Mouse (Mus musculus) spleen, adult 12 weeks (tissue): ENCODE measurements around the gene Yars.

ENCODE experiments used
- DNase-seq: peaks from one replicate; pipeline ENCODE4 v3.0.0; 2022; ENCODE audit warnings: low spot score

Yars gene

DNA sequence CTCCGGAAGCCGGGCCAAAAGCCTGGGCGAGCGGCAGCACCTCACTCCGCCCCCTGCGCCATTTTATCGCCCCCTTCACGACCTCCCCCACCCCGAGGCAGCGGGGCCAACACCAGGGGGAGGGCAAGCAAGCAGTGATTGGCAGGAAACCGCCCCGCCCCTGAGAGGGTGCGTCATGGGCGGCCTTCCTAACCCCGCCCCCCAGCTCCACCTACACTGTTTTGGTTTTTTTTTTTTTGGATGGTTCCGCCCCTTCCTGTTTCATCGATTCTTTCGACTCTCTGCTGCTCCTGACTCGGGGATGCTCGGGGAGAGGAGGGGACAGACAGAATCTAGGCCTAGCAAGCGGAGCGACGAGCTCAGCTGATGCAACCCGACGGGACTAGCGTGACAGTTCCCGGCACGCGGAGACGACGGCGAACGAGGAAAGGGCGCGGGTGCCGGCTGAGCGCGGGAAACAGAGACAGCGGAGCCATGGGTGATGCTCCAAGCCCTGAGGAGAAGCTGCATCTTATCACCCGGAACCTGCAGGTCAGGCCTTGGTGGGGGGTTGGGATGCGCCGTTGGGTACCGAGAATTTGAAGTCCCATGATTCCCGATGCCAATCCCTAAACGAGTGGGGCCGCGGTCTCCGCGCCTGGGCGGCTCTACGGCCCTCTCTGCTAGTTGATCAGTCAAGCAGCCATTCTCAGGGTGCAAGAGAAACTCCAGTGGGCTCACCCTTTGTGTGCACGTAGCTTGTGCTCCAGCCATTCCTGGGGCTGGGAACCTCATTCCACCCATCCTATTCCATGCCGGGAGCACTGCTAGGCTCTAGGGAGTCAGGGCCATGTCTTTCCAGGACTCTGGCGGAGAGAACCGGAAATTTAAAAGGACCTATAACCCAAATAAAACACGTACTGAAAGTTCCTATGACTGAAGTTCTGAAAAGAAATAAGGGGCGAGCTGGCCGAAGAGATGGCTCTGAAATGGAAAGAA lies at the start of gene Yars, which contains the start of gene S100pbp:
TSS of gene Yars (plus strand) at position 219 of the 978 bp plus-strand sequence.
TSS of gene S100pbp (minus strand) at position 186 of the 978 bp plus-strand sequence.
- peak; percentile 92 for DNase-seq

DNA sequence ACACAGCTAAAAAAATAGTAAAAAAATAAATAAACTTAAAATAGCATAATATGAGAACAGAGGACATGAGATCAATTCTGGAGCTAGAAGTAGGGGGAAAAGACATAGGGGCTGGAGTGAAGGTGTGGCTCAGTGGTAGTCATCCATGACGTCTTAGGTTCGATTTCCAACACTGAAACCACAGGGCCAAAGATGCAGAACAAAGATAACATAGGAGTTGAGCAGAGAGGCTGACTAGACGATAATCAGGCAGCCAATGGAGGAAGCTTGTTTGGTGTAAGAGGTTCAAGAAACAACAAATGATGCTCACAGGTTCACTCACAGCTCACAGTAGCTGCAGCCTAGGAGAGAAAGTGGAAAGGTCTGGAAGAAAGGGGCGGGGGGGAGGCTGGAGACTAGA lies 48.8 kb upstream of the Yars start:
- no peak for DNase-seq

DNA sequence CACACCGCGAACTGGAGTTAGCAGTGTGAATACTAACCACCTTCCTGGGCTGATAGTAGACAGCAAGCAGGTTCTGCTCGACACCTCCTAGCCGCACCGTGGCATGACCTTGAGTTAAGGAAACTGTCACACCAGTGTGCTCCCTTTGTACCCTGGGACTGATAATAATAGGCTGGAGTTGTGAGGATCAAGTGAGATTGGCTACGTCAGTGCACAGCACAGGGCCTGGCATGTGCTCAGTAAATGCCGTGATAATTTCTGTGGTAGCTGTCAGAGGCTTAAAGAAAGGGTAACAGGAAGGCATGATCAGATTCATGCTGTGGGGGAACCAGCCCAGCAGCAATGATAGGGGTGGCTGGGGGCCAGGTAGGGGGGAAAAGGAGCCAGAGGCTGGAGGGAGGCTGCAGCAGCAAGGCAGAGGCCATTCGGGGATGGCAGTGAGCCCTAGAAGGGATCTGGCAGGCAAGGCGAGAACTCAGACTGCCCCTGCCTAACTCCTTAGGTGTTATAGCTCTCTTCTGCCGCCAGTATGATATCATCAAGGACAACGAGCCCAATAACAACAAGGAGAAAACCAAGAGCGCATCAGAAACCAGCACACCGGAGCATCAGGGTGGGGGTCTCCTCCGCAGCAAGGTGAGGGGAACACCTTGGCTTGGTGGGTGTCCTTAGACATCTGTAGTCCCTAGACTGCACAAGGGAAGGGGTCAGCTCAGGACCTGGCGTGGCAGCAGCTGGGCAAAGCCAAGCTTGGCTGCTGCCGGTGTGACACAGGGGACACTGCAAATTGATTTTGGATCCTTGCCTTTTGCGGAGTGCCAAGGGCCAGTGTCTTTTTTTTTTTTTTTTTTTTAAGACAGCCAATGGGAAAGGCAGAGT lies 47.8 kb upstream of the Yars start:
- no peak for DNase-seq

DNA sequence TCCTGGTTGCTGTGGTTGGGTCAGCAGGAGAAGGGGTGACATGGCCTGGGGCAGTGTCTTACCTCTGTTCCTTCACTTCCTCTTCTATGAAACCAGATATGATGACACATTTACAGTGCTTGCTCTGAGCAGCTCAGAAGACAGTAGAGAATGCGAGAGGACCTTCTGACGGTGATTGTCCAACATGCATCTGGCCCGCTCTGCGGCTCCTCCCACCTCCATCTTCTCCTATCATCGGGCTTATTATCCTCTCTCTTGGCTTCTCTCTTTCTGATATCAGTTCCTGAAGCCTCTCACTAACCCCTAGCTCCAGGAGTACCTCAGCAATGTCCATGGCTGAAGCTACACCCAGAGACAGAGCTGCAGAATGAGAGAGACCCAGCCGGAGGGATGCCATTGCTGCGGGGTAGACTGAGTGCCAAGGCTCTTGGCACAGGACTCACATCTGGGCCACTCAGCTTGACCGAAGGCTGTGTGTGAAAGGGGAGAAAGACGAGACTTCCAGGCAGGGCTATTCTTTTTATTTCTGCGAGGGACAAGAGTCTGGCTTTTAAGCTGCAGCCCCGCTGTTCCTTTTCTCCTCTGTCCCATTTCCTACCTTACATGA lies 47.0 kb upstream of the Yars start:
- DNase-seq, result no peak

DNA sequence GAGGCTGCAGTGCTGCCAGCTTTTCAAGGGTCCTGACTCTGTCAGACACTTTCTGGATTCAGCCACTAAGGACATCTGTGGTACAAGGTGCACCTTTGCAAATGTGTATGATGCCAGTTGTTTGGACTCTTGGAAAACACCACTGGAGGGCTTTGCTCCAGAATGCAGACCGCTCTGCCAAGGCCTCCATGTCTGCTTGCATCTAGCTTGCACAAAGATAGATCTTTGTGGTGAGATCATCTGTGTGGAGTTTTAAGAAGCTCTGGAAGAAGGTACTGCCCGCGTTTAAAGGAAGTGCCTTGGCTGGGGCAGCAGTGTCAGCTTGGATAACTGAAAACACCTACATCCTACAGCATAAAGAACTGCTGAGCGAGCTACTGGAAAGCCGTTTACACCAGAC lies 46.1 kb upstream of the Yars start:
- DNase-seq, result no peak

DNA sequence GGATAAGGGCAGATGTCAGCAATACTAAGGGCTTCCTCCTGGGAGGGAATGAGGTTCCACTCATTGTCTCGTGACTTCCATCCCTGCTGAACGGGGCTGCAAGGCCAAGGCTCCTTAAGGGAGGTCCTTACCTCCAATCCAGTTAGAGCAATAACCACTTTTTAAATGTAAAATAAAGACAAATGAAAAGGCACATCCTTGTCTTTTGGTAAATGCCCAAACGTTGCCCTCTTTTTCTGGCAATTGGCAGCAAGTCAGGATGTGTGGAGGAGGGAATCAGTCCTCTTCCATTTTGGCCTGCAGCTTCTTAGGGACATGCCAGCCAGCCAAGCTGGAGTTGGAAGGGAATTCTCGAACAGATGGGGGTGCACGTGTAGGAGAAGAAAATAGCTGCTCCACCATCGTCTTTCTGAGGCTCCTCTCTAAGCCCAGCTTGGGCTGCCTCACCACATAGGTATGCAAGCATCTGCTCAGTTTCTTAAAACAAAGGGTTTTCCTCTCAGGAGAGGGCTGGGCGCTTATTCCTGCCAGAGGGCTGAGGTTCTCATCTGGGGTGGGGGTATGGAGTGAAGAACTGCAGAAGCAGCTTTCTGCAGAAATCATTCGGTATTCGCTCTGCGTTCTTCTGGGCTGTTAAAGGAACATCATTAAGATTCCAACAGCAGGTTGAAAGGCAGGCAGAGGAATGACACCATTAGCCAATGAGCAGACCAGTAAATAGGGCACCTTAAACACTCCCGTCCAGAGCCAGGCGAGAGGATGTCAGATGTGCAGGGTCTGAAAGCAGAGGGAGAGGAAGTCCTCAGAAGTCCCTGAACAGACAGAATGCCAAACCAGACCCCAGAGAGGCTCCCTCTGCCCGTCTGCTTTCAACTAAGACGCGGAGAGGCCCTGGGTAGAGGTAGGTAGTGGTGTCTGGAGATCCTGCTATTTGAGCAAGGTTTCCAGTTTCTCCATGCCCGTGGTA lies 44.9 kb upstream of the Yars start:
- no peak for DNase-seq

DNA sequence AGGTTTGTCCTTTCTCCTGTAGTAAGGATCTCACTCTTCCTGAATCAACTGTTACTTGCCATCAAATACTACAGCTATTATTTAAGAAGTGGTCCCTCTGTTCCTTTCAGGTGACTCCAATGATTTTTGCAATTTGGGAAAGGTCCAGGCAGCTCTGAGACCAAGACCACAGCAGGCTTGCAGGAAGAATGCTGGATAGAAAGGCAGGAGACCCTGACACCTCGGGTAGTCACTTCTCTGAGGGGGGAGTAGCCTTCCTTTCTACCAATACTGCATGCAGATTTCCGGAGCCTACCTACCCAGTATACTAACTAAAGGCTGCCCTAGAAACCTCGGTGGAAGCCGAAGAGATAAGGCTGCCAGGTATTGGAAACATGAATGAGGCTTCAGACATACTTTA lies 44.1 kb upstream of the Yars start:
- DNase-seq, result no peak

DNA sequence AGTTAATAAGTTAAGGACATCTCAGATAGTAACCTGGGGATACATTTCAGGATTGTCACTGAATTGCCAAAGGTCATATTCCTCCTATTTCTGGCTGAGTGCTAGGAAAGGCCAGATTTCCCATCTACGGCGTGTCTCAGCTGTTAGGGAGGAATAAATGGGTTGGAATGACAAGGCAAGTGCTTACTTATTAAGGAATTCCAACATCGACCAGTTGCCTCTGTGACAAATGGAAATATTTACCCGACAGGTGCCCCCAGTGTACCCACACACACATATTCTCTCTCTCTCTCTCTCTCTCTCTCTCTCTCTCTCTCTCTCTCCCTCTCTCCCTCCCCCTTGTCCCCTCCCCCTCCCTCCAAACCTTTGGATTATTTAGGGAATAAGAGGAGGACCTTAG lies 43.6 kb upstream of the Yars start:
- DNase-seq, result no peak

DNA sequence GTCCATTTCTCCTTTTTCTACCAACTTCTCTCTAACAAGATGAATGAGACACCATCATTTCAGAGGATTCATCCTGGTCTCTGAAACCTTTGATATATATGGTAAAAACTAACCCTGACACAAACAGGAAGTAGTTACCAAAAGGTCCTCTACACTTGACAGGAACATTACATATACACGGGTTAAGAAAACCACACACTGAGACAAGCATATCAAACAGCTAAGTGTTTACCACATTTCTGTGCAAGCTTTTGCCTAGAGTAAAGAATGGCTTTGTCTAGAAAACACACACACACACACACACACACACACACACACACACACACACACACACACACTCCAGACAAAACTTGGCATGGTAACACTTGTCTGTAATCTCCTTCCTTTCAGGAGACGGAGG lies 43.2 kb upstream of the Yars start:
- no peak for DNase-seq

DNA sequence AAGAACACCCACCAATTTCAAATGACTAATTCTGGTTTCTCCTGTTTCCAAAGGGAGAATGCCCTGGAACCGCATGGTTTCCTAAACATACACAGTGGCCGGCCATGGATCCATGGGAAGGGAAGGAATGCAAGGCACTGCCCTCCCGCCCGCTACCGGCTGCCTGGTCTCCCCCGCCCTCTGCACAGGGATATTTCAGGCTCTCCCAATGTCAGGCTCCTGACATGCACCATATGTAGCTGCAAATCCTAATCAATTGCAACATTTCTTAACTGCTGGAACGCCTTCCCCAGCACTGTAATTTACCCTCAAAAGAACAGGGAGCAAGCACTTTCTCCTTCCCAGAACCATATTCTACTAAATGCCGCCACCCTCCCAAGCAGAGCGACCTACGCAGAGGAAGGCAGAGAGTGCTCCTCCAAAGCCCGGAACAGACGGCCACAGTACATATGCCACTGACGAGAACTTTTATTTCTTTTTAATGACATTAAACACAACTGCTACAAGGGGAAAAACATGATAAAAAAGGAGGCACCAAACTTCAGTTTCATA lies 41.9 kb upstream of the Yars start:
- no peak for DNase-seq

DNA sequence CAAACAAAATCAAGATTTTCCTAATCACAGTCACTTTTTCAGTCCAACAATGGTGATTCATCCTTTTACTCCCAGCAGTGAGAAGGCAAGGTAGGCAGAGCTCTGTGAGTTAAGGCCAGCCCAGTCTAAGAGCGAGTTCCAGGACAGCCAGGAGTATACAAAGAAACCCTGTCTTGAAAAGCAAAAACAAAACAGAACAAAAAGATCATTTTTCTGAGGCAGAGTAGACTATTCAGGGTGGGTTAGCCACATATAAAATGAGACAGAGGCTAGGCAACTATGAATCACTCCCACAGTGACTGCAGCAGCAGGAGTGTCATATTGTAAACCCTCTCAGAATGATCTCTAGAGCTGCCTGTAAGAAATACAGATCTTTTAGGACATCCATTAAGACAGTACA lies 40.2 kb upstream of the Yars start:
- no peak for DNase-seq

DNA sequence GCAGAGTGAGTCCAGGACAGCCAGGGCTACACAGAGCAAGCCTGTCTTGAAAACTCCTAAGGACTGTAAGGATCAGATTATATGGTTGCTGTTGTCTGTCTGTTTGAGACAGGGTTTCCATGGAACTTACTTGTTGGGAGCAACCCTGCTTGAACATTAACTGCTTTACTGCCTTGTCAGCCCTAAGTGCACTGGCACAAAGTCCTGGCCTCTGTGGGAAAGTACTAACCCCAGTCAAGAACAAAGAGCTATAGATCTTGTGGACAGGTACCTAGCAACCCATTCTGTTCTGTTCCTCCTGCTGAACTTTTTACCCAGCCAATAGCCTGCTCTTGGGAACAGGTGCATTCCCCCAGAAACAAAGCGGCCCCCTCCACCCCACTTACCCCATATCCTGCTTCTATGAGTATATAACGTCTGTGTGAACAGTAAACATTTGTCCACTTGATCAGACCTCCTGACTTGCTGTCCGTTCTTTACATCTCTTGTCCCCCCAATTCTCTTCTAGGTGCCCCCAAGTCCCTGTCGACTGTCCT lies 38.2 kb upstream of the Yars start:
- DNase-seq, result no peak

DNA sequence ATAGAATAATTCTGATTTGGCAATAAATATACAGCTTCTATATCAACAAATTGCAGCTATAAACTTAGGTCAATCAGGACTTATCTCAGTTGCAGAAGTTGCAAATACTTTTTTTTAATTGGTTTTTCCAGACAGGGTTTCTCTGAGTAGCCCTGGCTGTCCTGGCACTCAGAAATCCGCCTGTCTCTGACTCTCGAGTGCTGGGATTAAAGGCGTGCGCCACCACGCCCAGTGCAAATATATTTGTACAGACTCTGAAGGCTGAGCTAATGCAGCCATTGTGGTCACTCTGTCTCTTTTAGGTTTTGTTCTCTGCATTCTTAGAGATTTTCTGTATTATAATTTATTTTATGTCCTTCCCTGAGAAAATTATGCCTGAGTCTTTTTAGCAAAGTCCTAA lies 32.0 kb upstream of the Yars start:
- no peak for DNase-seq

DNA sequence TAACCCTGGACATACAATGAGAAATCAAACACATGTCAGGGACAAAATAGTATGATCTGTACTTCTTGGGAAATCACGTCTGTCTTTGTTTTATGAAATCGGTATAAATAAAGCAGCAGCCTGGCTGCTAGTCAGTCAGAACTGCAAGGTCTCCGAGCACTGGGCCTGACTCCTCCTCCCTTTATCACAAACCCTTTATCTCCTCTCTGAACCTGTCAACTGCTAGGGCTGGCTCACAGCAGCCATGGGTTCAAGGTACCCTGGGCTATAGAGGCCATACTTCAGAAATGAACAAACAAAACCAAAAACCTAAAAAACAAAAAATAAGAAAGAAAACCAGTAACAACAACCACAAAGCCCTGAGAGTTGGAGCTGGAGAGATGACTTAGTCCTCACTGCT lies 31.0 kb upstream of the Yars start:
- DNase-seq, result no peak

DNA sequence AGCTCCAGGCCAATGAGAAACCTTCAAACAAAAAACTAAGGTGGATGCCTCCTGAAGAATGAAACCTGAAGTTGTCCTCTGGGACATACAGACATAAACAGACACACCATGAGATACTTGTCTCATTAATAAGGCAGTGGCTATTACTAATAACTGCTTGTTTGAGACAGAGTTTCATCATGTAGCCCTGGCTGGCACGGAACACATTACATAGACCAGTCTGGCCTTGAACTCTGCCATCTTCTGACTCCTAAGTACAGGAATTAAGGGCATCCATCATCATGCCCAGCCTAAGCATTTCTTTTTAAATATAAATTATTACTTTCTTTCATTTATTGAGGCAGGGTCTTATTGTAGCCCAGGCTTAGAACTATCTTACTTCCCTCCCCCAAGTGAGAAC lies 28.5 kb upstream of the Yars start:
- no peak for DNase-seq

DNA sequence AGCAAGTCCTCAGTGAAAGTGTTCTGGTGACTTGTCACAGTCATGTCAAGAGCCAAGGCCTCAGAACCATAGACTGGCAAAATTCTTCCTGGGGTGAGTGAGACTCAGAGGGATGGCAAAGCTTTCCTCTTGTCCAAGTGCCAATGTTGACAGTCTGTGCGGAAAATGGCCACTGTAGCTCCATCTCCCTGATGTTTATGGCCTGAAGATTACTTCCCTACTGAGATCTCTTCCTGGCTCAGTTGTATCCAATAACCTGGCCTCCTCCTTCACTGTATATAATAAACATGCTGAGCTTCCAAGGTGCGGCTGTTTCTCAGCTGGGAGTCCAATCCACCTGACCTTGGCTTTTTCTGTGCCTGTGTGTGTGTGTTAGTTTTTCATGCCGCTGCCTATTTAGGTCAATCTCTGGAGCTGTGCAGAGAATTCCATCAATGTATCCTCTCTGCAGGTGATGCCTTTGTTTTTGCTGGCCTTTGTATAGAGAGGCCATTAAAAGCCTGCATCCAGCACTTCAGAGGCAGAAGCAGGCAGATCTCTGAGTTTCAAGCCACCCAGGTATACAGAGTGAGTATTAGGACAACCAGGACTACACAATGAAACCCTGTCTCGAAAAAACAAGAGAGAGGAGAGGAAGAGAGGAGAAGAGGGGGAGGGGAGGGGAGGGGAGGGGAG lies 27.8 kb upstream of the Yars start:
- no peak for DNase-seq

DNA sequence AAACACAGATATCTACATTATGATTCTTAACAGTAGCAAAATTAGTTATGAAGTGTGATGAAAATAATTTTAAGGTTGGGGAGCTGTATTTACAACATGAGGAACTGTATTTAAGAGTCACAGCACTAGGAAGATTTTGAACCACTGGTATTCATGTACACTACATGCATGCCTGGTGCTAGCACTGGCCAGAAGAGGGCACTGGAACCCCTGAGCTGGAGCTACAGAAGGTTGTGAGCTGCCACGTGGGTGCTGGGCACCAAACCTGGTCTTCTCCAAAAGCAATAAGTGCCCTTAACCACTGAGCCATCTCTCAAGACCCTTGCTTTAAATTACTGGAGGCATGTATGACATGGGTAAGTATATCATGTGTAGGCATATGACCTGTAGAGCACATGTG lies 17.0 kb upstream of the Yars start:
- DNase-seq, result no peak

DNA sequence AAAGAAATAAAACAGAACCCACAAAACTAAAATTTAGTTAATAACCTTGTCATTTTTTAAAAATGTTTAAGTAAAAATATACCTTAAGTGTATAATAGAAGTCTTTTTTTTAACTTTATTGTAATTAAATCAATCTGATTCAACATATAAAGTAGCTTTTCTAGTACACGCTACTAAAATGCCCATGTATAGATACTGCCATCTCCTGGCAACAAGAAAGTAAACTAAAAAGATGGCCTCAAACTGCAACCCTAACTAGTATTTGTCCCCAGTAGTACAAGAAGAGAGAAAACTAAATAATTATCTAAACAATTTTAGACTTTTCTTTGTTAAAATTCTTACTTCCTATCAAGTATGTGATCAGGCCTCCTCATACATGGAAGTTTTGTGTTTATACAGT lies 10.0 kb upstream of the Yars start:
- no peak for DNase-seq

DNA sequence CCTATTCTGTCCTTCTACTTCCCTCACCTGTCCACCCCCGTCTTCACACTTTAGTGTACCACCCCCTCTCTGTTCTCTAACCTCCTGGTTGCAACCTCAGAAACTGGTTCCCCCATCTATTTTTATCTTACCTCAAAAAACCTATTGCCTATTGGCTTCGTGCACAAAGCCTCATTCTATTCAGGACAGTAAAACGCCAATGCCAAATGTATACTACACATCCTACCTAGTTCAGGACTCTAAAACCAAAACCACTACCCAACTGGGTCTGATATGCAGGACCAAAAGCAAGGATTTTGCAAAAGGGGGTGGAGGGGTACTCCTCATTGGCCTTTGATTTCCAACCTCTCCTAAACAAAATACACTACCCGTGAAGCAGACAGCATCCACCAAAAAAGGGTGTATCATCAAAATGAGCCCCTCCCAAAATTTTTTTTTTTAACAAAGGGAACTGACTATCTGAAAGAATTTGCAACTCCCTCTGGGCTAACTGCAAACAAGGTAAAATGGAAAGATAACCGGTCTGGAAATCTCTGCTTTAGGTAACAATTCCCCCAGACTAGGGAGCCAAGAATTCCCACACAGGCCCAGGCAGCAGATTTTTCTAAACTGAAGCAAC lies 1.4 kb upstream of the Yars start:
- DNase-seq, result no peak
